Mouse (Mus musculus) neural tube, embryonic 15.5 days (tissue): Measurements from ENCODE around the gene Rwdd3. TPM values are rescaled to one million over a fixed set of nuclear protein-coding genes. Genes with fewer than 3 reads are reported as not detected.

Source experiments
- ATAC-seq: fragments of 200-750 bp; cut with Nextera tagmentation; 2 replicates; pipeline ENCODE4 v1.8.0; 2017; ENCODE audit warnings: mild to moderate bottlenecking, moderate TSS enrichment, moderate library complexity; ENCODE audit not compliant: low FRiP score
- H3K27ac ChIP-seq: fragments of 300-500 bp; sonication (generic); replicated peaks from 2 replicates; pipeline ENCODE4 v1.5.1; 2015; ENCODE audit warnings: mild to moderate bottlenecking, inconsistent platforms
- H3K27me3 ChIP-seq: fragments of 300-500 bp; sonication (generic); replicated peaks from 2 replicates; pipeline ENCODE4 v1.6.1; 2015; ENCODE audit warnings: inconsistent platforms
- H3K36me3 ChIP-seq: fragments of 300-500 bp; sonication (generic); 2 replicates; pipeline ENCODE4 v1.6.1; 2015; ENCODE audit warnings: inconsistent platforms
- H3K4me1 ChIP-seq: fragments of 300-500 bp; sonication (generic); 2 replicates; pipeline ENCODE4 v1.6.1; 2015; ENCODE audit warnings: inconsistent platforms
- H3K4me2 ChIP-seq: fragments of 300-500 bp; sonication (generic); 2 replicates; pipeline ENCODE4 v1.6.1; 2015; ENCODE audit warnings: inconsistent platforms, mild to moderate bottlenecking, moderate library complexity
- H3K4me3 ChIP-seq: fragments of 300-500 bp; sonication (generic); replicated peaks from 2 replicates; pipeline ENCODE4 v1.5.1; 2015; ENCODE audit warnings: mild to moderate bottlenecking, inconsistent platforms
- H3K9ac ChIP-seq: fragments of 300-500 bp; sonication (generic); replicated peaks from 2 replicates; pipeline ENCODE4 v1.6.1; 2015; ENCODE audit warnings: mild to moderate bottlenecking, inconsistent platforms
- H3K9me3 ChIP-seq: fragments of 300-500 bp; sonication (generic); replicated peaks from 2 replicates; pipeline ENCODE4 v1.6.1; 2016; ENCODE audit warnings: inconsistent platforms
- WGBS: fragments of 180-500 bp; shearing (Covaris S2); methylation state at CpG from one replicate; pipeline ENCODE4 v1.1.7; 2015; ENCODE audit warnings: mixed read lengths; 5-methylcytosine and 5-hydroxymethylcytosine counted together
- polyA plus RNA-seq: library from polyadenylated mRNA; unstranded; fragments of >200 nt; fragmentation: Nextera tagmentation; extraction: Ambion mirVana; gene quantifications from 2 replicates; pipeline ENCODE4 v1.2.1, GENCODE M21; 2015

Gene Rwdd3
- 5.4 and 6.0 TPM in 2 replicates for polyA plus RNA-seq

DNA sequence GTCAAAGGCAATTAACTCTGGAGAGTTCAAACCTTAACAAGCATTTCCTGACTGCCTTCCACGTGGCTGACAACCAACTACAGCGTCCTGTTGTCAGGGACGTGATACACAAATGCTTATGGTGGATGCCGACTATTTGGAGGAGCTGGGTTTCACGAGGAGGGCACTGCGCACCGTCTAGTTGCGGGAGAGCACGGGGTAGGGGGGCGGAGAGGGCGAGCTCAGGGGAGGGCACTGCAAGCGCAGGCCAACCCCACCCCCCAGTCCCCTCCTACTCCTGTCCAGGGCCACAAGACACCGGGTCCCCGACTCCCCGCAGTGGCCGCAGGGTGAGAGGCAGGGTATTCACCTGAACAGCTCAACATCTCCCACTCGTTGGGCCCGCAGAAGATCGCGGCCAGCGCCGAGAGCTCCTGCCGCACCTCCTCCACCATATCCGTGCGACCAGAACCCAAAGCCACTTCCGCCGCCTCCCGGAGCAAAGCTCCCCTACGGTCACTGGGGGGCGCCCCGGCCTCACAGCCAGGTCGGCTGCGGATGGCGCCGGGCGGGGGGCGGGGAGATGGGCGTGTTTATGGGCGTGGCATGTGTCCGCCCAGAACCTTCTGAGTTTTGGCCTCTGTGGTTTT, at the start of gene Rwdd3:
Gene Rwdd3, minus strand, starts transcription at position 453 of the 629 bp plus-strand sequence.
- under 1% methylated on average over 38 of the region's 40 CpGs for WGBS
- ATAC-seq: peak; percentile 94

DNA sequence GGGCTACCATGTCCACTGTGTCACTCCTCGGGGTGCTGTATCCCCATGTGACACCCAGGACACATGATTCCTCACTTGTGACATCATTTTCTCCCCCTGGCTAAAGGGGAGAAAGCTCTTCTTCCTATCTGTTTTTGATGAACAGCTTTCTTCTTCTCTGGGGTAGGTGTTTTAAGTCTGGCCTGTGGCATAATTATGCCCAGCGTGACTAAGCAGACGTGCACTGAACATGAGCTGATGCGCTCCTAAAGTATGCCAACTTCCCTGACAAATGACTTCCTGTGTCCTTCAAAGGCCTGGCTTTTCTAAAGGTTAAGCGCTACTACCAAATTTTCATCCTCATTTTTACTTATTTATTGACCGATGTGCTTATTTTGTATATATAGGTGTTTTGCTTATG, 45.5 kb upstream of the Rwdd3 start:
- Histone ChIP-seq H3K4me3 (no peak overlapping the region), H3K9me3 (no peaks in the 10 kb centered on the region), H3K36me3 (no peaks in the 10 kb centered on the region), H3K27ac (no peak overlapping the region), H3K4me1 (no peaks in the 10 kb centered on the region), H3K9ac (no peak overlapping the region), H3K27me3 (no peaks in the 10 kb centered on the region), H3K4me2 (no peak overlapping the region)
- no peak for ATAC-seq
- 81% methylated on average over 6 of the region's 6 CpGs for WGBS

More for the DNA sequence above, at the start of gene Rwdd3:
- no peaks in the 10 kb centered on the region for H3K36me3 ChIP-seq
- no peaks in the 10 kb centered on the region for H3K27me3 ChIP-seq
- peak within 1 kb of the TSS; percentile 74 for H3K27ac ChIP-seq
- H3K4me1 ChIP-seq: peaks cover 10% of the 10 kb centered on the region
- H3K4me2 ChIP-seq: peak within 1 kb of the TSS; percentile 89
- H3K4me3 ChIP-seq: peak within 1 kb of the TSS; percentile 68
- H3K9me3 ChIP-seq: no peaks in the 10 kb centered on the region
- H3K9ac ChIP-seq: peak within 1 kb of the TSS; percentile 63

DNA sequence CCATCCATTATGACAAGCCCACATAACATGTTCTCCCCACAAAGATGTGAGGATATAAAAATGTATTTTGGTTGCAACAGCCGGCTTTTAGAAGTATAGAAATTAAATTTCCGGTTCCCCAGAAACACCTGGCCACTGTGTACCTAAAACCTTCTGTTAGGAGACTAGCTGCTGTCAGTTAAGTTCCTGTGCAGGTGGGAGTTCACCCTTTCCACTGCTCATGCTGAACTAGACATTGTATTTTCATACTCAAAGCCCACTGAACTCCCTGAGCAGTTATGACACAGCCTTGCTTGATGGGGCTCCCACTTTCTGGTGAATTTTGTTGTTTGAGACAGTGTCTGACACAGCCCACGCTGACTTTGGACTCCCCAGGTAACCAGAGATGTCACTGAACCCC, 42.0 kb upstream of the Rwdd3 start:
- Histone ChIP-seq H3K9ac (no peak overlapping the region), H3K27me3 (no peaks in the 10 kb centered on the region), H3K36me3 (no peaks in the 10 kb centered on the region), H3K27ac (no peak overlapping the region), H3K4me2 (no peak overlapping the region), H3K4me3 (no peak overlapping the region), H3K4me1 (no peaks in the 10 kb centered on the region), H3K9me3 (no peaks in the 10 kb centered on the region)
- no peak for ATAC-seq
- 79% methylated on average over 3 of the region's 3 CpGs for WGBS

DNA sequence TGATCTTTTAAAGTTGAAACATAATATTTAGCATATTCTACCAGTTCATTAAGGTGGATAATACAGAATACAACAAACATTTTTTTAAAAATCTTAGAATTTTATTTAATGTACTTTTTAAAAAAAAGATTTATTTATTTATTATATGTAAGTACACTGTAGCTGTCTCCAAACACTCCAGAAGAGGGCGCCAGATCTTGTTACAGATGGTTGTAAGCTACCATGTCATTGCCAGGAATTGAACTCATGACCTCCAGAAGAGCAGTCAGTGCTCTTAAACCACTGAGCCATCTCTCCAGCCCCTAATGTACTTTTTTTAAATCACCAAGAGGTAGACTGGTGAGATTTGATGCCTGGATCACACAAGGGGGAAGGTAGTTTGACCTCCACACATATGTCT, 40.7 kb upstream of the Rwdd3 start:
- Histone ChIP-seq H3K36me3 (no peaks in the 10 kb centered on the region), H3K4me3 (no peak overlapping the region), H3K4me2 (no peak overlapping the region), H3K27ac (no peak overlapping the region), H3K27me3 (no peaks in the 10 kb centered on the region), H3K4me1 (no peaks in the 10 kb centered on the region), H3K9me3 (no peaks in the 10 kb centered on the region), H3K9ac (no peak overlapping the region)
- no peak for ATAC-seq
- WGBS: 50% methylated on average over 1 of the region's 1 CpGs

DNA sequence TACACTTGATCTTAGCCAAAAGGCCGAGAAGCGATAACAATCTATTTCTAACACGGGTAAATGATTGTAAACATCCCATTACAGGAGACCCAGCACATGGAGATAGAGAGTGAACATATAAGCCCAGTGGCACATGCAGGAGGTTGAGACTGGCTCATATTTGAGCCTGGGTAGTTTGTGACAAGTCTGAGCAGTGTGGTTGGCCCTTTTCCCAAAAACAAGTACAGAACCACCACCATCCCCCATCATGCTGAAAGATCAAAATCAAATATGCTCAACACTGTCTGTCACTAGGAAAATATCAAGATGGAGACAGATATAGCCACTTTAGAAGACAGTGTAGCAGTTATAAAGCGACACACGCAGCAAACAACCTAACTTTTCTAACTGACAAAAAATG, 37.5 kb upstream of the Rwdd3 start:
- H3K4me1 ChIP-seq: no peaks in the 10 kb centered on the region
- WGBS: 95% methylated on average over 5 of the region's 5 CpGs
- H3K9ac ChIP-seq: no peak overlapping the region
- H3K27ac ChIP-seq: no peak overlapping the region
- H3K36me3 ChIP-seq: no peaks in the 10 kb centered on the region
- no peak overlapping the region for H3K4me2 ChIP-seq
- H3K4me3 ChIP-seq: no peak overlapping the region
- no peaks in the 10 kb centered on the region for H3K9me3 ChIP-seq
- no peak for ATAC-seq
- no peaks in the 10 kb centered on the region for H3K27me3 ChIP-seq

DNA sequence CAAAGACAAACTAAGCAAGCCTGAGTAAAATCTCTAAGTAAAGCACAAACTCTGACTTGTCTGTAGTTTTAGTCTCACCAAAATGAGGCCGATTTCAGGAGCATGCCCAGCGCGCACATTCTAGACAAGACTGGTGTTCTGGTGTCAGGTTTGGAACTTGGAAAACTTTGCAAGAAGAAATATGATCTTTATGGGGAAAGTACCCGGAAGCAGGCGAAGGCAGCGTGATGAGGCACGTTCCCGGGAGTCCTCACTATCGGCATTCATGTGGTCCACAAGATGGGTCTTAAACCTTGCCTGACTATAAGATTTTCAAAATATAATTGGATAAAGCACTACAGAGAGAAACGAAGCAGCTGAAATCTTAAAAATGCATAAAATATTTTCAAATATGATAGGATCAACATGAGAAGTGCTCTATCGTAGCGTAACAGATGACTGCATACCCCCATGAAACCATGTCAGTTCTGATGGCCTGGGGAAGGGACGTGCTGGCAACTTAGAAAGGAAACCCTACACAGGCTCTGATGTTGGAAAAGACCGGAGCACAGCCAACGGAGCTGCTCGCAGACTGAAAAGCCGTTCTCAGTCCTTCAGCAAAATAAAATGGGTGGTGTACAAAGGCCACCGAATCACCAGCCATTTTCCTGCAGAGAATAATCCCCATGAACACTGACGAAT, 34.8 kb upstream of the Rwdd3 start:
- no peaks in the 10 kb centered on the region for H3K27me3 ChIP-seq
- H3K9ac ChIP-seq: no peak overlapping the region
- H3K4me2 ChIP-seq: no peak overlapping the region
- H3K27ac ChIP-seq: no peak overlapping the region
- no peaks in the 10 kb centered on the region for H3K9me3 ChIP-seq
- ATAC-seq: no peak
- no peaks in the 10 kb centered on the region for H3K4me1 ChIP-seq
- WGBS: 92% methylated on average over 19 of the region's 19 CpGs
- no peak overlapping the region for H3K4me3 ChIP-seq
- no peaks in the 10 kb centered on the region for H3K36me3 ChIP-seq

DNA sequence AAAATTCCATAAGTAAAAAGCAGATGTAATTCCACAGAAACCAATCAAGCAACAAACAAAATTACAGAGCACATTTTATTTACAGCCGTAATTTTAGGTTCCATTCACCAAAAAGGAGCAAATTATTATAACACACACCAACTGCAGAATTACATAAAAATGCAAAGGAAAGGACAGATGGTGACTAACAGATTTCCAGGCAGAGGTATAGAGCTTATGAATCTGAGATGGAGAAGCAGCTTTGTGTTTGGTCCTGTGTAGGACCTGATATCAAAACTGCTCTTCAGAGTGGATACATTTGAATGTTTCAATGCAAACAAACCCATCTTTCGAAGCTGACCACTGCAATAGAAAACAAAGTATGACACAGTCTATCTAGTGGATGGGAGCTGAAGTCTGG, 31.1 kb upstream of the Rwdd3 start:
- H3K4me3 ChIP-seq: no peak overlapping the region
- H3K4me2 ChIP-seq: no peak overlapping the region
- no peak overlapping the region for H3K9ac ChIP-seq
- no peak overlapping the region for H3K27ac ChIP-seq
- ATAC-seq: no peak
- H3K27me3 ChIP-seq: no peaks in the 10 kb centered on the region
- no peaks in the 10 kb centered on the region for H3K9me3 ChIP-seq
- H3K36me3 ChIP-seq: no peaks in the 10 kb centered on the region
- no peaks in the 10 kb centered on the region for H3K4me1 ChIP-seq
- WGBS: 80% methylated on average over 2 of the region's 2 CpGs

DNA sequence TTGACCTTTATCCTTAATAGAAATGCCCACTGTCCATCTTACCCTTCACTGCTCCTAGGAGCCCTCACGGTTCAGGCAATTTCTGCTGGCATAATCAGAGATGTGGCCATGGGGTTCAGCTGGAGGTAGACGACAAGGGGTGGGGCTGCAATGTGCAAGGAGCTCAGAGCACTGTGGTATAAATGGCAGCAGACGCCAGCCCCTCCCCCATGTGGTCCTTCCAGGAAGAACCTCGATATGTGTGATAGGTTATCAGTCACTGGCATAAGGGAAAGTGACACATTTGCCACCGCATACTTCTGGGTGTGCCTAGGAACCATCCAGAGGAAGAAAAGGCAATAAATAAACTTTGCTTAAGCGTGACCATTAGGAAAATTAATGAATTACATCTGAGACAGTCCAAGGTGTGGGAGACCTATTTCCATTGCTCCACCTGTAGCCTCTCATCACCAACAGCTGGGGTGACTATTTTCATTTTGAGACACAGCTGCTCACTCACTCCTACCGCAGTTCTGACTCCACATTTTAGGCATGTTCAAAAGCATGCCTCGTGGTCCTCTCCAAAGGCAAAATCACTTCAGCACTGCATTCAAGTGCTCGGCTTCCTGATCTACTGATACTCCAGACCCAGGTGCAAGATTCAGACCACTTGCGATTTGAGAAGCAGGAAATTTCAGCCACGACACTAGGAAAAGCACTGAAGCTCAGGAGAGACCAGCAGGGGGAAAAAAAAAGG, 29.7 kb upstream of the Rwdd3 start:
- H3K9me3 ChIP-seq: no peaks in the 10 kb centered on the region
- no peaks in the 10 kb centered on the region for H3K36me3 ChIP-seq
- ATAC-seq: no peak
- no peak overlapping the region for H3K9ac ChIP-seq
- no peaks in the 10 kb centered on the region for H3K4me1 ChIP-seq
- no peaks in the 10 kb centered on the region for H3K27me3 ChIP-seq
- no peak overlapping the region for H3K4me3 ChIP-seq
- WGBS: 63% methylated on average over 11 of the region's 11 CpGs
- H3K4me2 ChIP-seq: no peak overlapping the region
- no peak overlapping the region for H3K27ac ChIP-seq

DNA sequence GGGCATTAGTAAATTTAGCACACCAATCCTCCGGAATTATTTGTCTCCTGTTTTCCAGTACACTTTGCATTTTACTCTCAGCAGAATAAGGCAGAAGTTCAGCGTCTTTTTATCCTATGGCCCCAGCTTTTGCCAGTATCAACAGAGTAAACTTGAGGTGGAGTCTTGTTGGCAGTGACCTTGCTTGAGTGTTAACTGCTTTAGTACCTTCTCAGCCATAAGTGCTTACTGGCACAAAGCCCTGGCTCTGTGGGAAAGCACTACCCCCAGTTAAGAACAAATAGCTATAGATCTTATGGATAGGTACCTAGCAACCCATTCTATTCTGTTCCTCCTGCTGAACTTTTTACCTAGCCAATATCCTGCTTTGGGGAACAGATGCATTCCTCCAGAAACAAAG, 17.7 kb upstream of the Rwdd3 start:
- no peak overlapping the region for H3K27ac ChIP-seq
- no peak overlapping the region for H3K4me2 ChIP-seq
- no peak overlapping the region for H3K4me3 ChIP-seq
- no peak for ATAC-seq
- no peaks in the 10 kb centered on the region for H3K36me3 ChIP-seq
- H3K27me3 ChIP-seq: no peaks in the 10 kb centered on the region
- H3K4me1 ChIP-seq: no peaks in the 10 kb centered on the region
- H3K9me3 ChIP-seq: no peaks in the 10 kb centered on the region
- no peak overlapping the region for H3K9ac ChIP-seq
- WGBS: 92% methylated on average over 2 of the region's 2 CpGs

DNA sequence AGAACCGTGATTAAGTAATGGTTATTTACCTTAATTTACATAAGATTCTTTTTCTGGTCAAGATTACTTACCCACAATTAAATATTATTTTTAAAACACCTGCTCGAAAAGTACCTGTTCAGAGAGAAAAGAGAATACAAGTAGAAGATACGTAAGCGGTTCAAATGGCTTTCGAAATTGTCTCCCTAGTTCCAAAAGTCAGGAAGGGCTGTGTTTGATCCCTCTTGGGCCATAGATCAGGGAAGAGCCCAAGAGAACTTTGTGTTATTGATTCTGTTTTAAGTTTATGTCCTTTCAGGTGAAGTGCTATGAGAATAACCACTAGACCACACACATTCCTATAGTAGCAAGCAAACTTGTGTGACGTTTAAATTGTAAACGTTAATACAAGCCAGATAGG, 16.0 kb upstream of the Rwdd3 start:
- Histone ChIP-seq H3K4me2 (no peak overlapping the region), H3K27ac (no peak overlapping the region), H3K36me3 (no peaks in the 10 kb centered on the region), H3K9ac (no peak overlapping the region), H3K4me3 (no peak overlapping the region), H3K9me3 (no peaks in the 10 kb centered on the region), H3K4me1 (no peaks in the 10 kb centered on the region), H3K27me3 (no peaks in the 10 kb centered on the region)
- no peak for ATAC-seq
- 90% methylated on average over 7 of the region's 7 CpGs for WGBS

DNA sequence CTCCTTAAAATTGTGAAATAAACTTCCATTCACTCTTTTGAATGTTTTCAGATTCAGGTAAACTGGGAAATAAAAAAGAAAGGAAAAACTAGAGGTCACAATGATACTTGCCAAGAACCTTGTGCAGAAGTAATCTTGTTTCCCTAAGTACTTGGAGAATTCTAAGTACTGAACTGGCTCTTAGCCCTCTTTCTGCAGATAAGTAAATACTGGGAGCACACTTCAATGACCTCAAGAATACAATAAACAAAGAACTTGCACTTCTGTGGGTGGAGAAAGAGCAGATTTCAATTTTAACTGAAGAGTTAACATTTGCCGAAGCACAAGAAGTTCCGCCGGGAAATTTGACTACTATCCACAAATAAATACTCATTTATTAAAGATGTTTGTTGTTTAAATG, 15.4 kb upstream of the Rwdd3 start:
- WGBS: 87% methylated on average over 3 of the region's 3 CpGs
- no peaks in the 10 kb centered on the region for H3K9me3 ChIP-seq
- H3K36me3 ChIP-seq: no peaks in the 10 kb centered on the region
- H3K4me2 ChIP-seq: no peak overlapping the region
- no peaks in the 10 kb centered on the region for H3K27me3 ChIP-seq
- no peak overlapping the region for H3K9ac ChIP-seq
- no peak overlapping the region for H3K27ac ChIP-seq
- H3K4me1 ChIP-seq: no peaks in the 10 kb centered on the region
- H3K4me3 ChIP-seq: no peak overlapping the region
- ATAC-seq: no peak

DNA sequence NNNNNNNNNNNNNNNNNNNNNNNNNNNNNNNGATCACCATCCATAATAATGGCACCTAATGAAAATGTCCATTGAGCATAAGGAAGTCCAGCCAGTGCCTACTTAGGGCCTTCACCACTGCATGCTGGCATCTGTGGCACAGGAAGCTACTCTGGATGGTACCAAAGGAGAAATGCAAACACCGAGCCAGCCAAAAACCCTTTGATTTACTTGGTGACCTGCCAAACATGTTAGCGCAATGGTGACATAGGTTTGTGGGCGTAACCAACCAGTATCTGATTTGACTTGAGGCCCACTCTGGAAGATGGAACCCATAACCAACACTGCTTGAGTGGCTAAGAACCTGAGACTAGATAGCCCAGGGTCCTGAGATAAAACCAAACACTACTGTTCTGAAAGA, 13.7 kb upstream of the Rwdd3 start:
- no peak overlapping the region for H3K27ac ChIP-seq
- H3K4me2 ChIP-seq: no peak overlapping the region
- no peak overlapping the region for H3K9ac ChIP-seq
- no peaks in the 10 kb centered on the region for H3K9me3 ChIP-seq
- H3K4me3 ChIP-seq: no peak overlapping the region
- no peaks in the 10 kb centered on the region for H3K36me3 ChIP-seq
- WGBS: 96% methylated on average over 3 of the region's 3 CpGs
- no peak for ATAC-seq
- no peaks in the 10 kb centered on the region for H3K4me1 ChIP-seq
- H3K27me3 ChIP-seq: no peaks in the 10 kb centered on the region
